Mouse (Mus musculus): Measurements from ENCODE around the gene Cntn5.
A peak's percentile ranks its signal among the peaks of the same experiment; 100 is the strongest.

Cntn5 gene

GRCm38 (mm10) chr9:10904616-10905363 lies at the start of gene Cntn5:
Gene Cntn5 (minus strand): TSS chr9:10904775.
- DNase-seq: no peak

GRCm38 (mm10) chr9:10950470-10950869 lies 45.9 kb upstream of the Cntn5 start:
- DNase-seq: no peak

GRCm38 (mm10) chr9:10909573-10909972 lies 5.0 kb upstream of the Cntn5 start:
- peak in 1 of 2 experiments; percentile 3 for DNase-seq

GRCm38 (mm10) chr9:10905696-10906095 lies 1.1 kb upstream of the Cntn5 start:
- DNase-seq: no peak

DNA sequence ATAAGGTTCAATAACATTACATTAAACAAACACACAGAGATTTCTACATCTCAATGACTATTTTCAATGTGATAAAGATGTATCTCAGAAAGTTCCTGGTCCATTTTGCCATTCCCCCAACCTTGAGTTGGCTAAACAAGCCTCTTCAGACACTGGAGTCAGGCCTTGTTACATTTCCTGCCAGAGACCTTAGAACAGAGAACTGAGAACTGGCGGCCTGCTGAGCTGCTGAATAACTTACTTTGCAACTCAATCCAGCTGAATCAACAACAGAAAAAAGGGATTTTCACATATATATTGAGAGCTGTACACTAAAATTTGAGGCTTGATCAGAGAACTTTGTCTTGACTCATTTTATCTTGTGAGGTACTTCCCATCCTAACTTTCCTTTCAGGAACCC lies 24.8 kb downstream of the Cntn5 start:
- DNase-seq: no peak

GRCm38 (mm10) chr9:10873881-10874280 lies 30.7 kb downstream of the Cntn5 start:
- DNase-seq: no peak

DNA sequence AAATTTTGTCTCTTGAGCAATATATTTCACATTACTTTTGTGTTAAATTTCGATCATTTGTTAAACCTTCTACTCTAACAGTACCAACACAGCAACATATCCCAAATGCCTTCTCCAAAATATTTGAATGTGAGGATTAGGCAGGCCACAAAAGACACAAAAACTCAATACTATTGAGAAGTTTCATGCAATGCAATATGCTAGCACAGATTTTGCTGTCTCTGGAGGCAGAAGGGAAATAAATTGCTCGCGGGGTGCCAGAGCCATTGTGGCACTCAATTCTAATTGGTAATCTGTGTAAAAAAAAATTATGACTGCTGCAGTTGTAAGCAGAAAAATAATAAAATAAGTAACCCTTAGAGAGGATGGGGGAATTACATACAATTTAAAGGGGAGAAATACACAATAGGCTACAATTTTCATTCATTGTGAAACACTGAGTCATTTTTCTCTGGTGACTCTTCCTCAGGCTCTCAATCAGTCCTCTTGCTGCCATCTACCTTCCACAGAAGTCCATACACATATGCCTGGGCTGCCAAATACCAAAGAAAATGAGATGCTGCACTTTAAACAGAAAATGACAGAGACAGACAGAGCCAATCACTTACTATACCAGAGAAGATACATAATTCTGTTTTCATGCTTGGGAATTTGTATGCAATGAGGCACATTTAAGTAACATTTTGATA lies 48.2 kb downstream of the Cntn5 start:
- DNase-seq: no peak

DNA sequence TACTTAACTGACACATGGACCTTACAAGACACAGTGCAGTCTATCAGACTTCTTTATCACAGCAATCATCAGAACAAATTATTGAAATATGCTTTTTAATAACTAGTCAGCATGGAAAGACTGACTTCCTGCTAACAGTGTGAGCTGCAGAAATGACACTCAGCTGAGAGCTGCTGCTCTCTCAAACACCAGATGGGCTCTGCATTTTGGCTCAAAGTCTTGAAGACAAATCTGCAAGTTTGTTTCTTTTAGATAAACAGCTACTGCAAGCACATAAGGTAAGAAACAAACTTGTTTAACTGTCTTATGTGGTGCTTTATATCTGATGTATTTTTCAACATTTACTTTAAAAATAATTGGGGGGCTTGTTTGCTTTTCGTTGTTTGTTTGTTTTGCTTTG lies 87.9 kb downstream of the Cntn5 start:
- no peak for DNase-seq

DNA sequence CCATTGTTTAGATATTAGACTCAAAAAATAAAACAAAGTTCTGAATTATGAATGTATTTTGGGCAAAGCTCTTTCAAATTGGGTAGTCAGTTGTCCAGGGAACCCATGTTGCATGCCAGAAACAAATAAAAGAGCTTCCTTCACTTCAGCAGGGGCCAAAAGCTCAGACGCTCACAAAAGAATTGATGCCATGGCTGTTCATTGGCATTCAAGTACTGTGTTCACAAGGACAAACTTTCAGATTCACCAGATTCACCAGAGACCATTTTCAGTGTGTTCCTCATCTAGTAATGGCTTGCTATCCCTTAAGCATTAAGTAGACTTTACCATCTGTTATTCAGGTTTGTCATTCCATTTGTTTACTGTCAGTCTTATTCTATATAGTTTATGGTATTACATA lies 107.4 kb downstream of the Cntn5 start:
- no peak for DNase-seq

- no peak for DNase-seq
Observed at GRCm38 (mm10) chr9:10795102-10795501, 109.5 kb downstream of the Cntn5 start.

DNA sequence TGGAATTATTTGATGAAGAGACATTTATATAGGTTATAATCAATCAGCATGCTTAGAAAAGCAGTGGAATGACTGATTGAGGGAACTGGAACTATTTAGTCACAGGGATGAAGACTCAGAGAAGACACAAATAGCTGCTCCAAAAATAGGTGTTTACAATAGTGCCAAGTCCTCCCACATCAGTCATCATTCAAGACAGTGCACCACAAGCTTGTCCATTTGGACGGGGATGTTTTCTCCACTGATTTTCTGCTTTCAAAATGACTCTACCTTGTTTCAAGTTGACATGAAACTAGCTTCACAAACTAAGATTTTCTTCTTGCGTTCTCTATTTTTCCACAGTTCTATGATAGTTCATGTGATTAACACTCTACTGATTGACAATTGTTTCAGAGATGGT lies 172.7 kb downstream of the Cntn5 start:
- DNase-seq: no peak

GRCm38 (mm10) chr9:10724191-10724590 lies 180.4 kb downstream of the Cntn5 start:
- DNase-seq: no peak

GRCm38 (mm10) chr9:10722121-10722520 lies 182.5 kb downstream of the Cntn5 start:
- DNase-seq: no peak

GRCm38 (mm10) chr9:10718986-10719385 lies 185.6 kb downstream of the Cntn5 start:
- no peak for DNase-seq

GRCm38 (mm10) chr9:10713641-10714040 lies 190.9 kb downstream of the Cntn5 start:
- DNase-seq: no peak

DNA sequence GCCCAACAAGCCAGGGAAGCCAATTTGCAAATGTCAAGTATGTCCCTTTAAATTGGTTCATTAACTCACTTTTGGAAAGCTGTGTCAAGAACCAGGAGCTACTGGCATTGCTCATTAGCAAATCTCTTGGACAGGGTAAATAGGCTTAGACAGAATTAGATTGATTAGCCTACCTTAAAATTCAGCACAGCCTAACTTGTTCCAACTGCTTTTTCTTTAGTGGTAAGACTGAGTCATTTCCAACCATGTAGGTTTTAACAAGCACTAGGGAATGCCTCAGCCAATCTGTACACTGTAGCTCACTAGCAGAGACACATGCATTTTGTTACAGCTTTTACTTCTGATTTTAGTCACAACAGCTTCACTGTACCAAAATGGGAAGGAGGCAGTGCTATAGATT lies 222.9 kb downstream of the Cntn5 start:
- no peak for DNase-seq

- no peak for DNase-seq
Observed at GRCm38 (mm10) chr9:10681181-10681580, 223.4 kb downstream of the Cntn5 start.

DNA sequence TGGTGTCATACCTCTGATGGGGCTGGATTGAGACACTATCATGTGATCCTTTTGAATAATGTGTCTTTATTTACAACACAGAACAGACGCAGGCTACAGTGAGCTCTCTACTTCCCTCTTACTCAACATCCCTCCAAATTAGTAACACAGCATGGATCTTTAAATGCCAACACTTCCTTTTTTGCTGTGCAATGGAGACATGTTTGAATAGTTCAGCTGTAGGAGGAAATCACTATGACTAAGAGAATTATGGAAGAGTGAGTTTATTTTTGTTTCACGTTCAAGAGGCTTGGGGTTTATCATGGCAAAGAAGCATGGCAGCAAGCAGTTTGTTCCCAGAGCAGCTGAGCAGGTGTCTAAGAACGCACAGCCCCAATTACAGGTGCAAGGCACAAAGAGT lies 235.9 kb downstream of the Cntn5 start:
- no peak for DNase-seq

DNA sequence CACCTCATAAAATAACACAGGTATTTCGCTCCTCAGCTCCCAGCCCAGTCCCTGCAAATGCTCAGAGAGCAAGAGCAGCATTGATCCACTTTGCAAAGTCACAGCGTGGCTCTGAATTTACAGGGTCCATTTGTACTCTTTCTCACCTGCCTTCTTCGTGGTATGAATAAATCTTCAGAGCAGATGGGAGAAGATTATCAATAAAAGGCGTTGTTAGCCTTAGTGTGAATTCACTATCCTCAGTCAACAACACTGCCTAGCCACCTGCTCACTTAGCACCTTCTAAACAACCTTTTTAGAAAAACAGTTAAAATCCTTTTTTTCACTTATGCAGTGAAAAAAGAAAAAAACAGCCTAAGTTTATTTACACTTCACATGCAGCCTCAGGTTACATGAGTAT lies 237.1 kb downstream of the Cntn5 start:
- DNase-seq: no peak

DNA sequence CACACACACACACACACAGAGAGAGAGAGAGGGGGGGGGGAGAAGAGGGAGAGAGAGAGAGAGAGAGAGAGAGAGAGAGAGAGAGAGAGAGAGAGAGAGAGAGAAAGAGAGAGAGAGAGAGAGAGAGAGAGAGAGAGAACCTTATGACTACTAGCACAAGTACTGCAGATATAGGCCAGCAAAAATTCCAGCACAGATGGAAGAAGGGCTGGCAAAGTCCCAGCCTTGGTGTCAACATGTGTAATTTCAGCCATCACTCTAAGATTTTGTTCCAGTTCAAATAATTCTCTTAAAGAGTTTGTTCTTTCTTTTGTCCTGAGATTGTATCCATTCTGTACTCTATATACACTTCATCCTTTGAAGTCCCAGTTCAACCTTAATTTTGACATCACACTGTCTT lies 238.8 kb downstream of the Cntn5 start:
- DNase-seq: no peak

GRCm38 (mm10) chr9:10663101-10663500 lies 241.5 kb downstream of the Cntn5 start:
- DNase-seq: no peak

GRCm38 (mm10) chr9:10659478-10659877 lies 245.1 kb downstream of the Cntn5 start:
- DNase-seq: no peak

- DNase-seq: no peak
Observed at GRCm38 (mm10) chr9:10658086-10658485, 246.5 kb downstream of the Cntn5 start.

DNA sequence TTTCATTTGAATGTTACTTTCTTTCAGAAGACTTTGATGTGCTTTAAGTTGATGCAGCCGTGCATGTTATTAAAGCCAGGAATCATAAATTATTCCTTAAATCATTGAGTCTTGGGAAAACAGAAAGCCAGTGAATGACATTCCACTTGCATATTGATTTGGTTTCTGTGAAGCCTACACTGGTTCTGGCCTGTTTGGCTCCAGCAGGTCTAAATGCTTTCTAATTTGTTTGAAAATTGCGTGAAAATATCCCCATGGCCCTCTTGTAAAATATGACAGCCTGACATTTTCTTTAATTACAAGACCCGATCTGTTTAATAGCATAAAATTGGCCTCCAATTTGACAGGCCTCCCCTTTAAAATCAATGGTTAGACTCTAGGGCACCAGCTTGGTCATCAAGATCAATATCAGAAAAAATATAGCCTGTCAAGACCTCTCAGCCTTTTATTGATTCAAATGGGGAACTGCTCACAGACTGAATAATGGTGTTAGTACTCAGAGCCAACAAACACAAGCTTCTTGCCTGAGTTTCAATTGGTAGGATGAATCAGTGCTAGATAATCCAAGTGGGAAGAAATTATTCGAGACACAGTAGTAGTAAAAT lies 247.3 kb downstream of the Cntn5 start:
- DNase-seq: no peak

Data from lung, adult 18-20 months (tissue).